Mouse (Mus musculus): ENCODE results near the gene Gm20388.

DNA sequence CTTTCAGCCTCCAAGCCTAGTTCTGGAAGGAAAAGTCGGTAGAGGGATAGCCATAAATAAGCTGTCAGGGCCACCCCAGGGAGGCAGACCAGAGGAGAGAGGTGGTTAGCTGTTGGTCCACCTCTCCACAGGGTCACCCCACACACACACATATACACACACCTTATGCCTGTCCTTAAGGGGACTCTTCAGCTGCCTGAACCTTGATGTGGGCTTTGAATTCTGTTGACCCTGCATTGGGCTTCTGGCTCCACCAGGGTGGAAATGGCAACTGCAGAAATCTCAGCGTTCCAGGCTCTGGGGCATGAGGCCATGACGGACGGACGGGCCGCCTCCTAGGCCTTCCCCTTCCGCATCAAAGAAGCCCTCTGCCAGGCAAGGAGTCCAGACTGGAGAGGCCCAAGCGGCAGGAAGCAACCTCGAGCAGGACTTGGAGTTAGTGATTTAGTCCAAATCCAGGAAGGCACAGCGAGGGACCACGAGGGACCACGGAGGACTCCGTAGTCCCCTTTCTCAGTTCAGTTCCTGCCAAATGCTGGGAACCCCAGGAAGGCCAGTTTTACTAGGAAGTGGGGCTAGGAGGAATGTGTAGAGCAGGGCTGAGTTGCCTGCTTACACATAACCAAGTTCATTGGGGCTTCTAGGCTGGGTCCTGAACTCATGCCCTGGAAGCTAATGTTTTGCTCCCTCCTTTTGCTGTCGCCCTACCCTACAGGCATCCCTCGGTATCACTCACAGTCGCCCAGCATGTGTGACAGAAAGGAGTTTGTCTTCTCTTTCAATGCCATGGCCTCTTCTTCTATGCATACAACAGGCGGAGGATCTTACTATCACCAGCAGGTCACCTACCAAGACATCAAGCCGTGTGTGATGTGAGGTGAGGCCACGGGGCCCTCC lies 1175.6 kb downstream of the Gm20388 start:
- TF ChIP-seq EP300 (IDR thresholded peaks at IDR 0.05; ENCODE audit: low read depth) (no peak), CTCF (IDR thresholded peaks at IDR 0.05; ENCODE audit: low read depth) (no peak)
